Mouse (Mus musculus) hindbrain, embryonic 13.5 days (tissue): Measurements from ENCODE around the gene Mbtd1. TPM values are rescaled to one million over a fixed set of nuclear protein-coding genes. Genes with fewer than 3 reads are reported as not detected.
"Not testable (repeated sequence)": the region's sequence is repeated elsewhere in the genome, so short reads cannot be mapped to it uniquely, and the experiment has no call there.

Experiments
- ATAC-seq: fragments of 200-750 bp; cut with Nextera tagmentation; 2 replicates; pipeline ENCODE4 v1.8.0; 2017; ENCODE audit warnings: moderate TSS enrichment; ENCODE audit not compliant: low FRiP score
- H3K27ac ChIP-seq: fragments of 300-500 bp; sonication (generic); 2 replicates; pipeline ENCODE4 v1.5.1; 2015; ENCODE audit warnings: inconsistent platforms, mild to moderate bottlenecking, moderate library complexity
- H3K27me3 ChIP-seq: fragments of 300-500 bp; sonication (generic); 2 replicates; pipeline ENCODE4 v1.6.1; 2015; ENCODE audit warnings: mild to moderate bottlenecking, inconsistent platforms
- H3K36me3 ChIP-seq: fragments of 300-500 bp; sonication (generic); 2 replicates; pipeline ENCODE4 v1.6.1; 2015; ENCODE audit warnings: mild to moderate bottlenecking, inconsistent platforms
- H3K4me1 ChIP-seq: fragments of 300-500 bp; sonication (generic); replicated peaks from 2 replicates; pipeline ENCODE4 v1.6.1; 2015; ENCODE audit warnings: inconsistent platforms
- H3K4me2 ChIP-seq: fragments of 300-500 bp; sonication (generic); 2 replicates; pipeline ENCODE4 v1.6.1; 2015; ENCODE audit warnings: inconsistent platforms, mild to moderate bottlenecking, moderate library complexity
- H3K4me3 ChIP-seq: fragments of 300-500 bp; sonication (generic); 2 replicates; pipeline ENCODE4 v1.5.1; 2015; ENCODE audit warnings: mild to moderate bottlenecking, inconsistent platforms
- H3K9ac ChIP-seq: fragments of 300-500 bp; sonication (generic); 2 replicates; pipeline ENCODE4 v1.6.1; 2015; ENCODE audit warnings: mild to moderate bottlenecking, inconsistent platforms
- H3K9me3 ChIP-seq: fragments of 300-500 bp; sonication (generic); 2 replicates; pipeline ENCODE4 v1.6.1; 2016; ENCODE audit warnings: inconsistent platforms
- WGBS: fragments of 180-500 bp; shearing (Covaris S2); methylation state at CpG from one replicate; pipeline ENCODE4 v1.1.7; 2015; 5-methylcytosine and 5-hydroxymethylcytosine counted together
- polyA plus RNA-seq: library from polyadenylated mRNA; unstranded; fragments of >200 nt; fragmentation: Nextera tagmentation; extraction: Ambion mirVana; gene quantifications from 2 replicates; pipeline ENCODE4 v1.2.1, GENCODE M21; 2015

Mbtd1 gene
- polyA plus RNA-seq, 1 experiment from 2014 or later: 34.5 TPM

- no peak for ATAC-seq
- peaks cover 8% of the 10 kb centered on the region for H3K36me3 ChIP-seq
- H3K4me1 ChIP-seq: peaks cover 47% of the 10 kb centered on the region
- H3K4me3 ChIP-seq: peak overlapping the region; percentile 97
- H3K9me3 ChIP-seq: no peaks in the 10 kb centered on the region
- H3K4me2 ChIP-seq: peak overlapping the region; percentile 97
- WGBS: 5% methylated on average over 4 of the region's 4 CpGs
- no peaks in the 10 kb centered on the region for H3K27me3 ChIP-seq
- no peak overlapping the region for H3K27ac ChIP-seq
- H3K9ac ChIP-seq: peak overlapping the region; percentile 97
These were observed 1.4 kb downstream of the Mbtd1 start for GRCm38 (mm10) chr11:93887080-93887447.

GRCm38 (mm10) chr11:93897732-93898131 is 12.1 kb downstream of the Mbtd1 start:
- no peak for ATAC-seq
- H3K4me2 ChIP-seq: no peak overlapping the region
- no peaks in the 10 kb centered on the region for H3K4me1 ChIP-seq
- no peaks in the 10 kb centered on the region for H3K27me3 ChIP-seq
- 87% methylated on average over 3 of the region's 3 CpGs for WGBS
- no peak overlapping the region for H3K27ac ChIP-seq
- H3K9ac ChIP-seq: no peak overlapping the region
- H3K4me3 ChIP-seq: no peak overlapping the region
- H3K9me3 ChIP-seq: no peaks in the 10 kb centered on the region
- peaks cover 14% of the 10 kb centered on the region for H3K36me3 ChIP-seq

GRCm38 (mm10) chr11:93906834-93907233 is 21.2 kb downstream of the Mbtd1 start:
- H3K4me3 ChIP-seq: no peak overlapping the region
- H3K4me2 ChIP-seq: no peak overlapping the region
- no peaks in the 10 kb centered on the region for H3K9me3 ChIP-seq
- ATAC-seq: no peak
- no peaks in the 10 kb centered on the region for H3K27me3 ChIP-seq
- peaks cover 59% of the 10 kb centered on the region for H3K36me3 ChIP-seq
- H3K4me1 ChIP-seq: no peaks in the 10 kb centered on the region
- no peak overlapping the region for H3K9ac ChIP-seq
- H3K27ac ChIP-seq: no peak overlapping the region
- WGBS: 97% methylated on average over 3 of the region's 4 CpGs

DNA sequence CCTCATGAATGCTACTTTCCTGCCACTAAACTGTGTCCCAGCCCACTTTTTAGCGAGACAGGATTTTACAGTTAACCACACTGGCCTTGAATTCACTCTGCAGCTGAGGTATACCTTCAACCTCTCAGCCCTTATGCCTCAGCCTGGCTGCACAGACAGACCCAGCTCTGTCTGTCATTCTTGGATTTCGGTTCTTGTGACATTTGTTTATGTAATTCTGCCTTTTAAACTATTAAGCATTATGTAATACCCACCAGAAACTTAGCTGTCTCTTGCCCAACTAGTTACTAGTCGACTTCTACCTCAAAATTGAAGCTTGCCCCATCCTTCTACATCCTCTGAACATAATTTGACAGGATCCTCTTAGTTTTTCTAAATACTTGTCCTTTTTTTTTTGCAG is 22.2 kb downstream of the Mbtd1 start:
- Histone ChIP-seq H3K4me3 (no peak overlapping the region), H3K27ac (no peak overlapping the region), H3K4me1 (no peaks in the 10 kb centered on the region), H3K9ac (no peak overlapping the region), H3K4me2 (no peak overlapping the region), H3K36me3 (peaks cover 60% of the 10 kb centered on the region), H3K27me3 (no peaks in the 10 kb centered on the region), H3K9me3 (no peaks in the 10 kb centered on the region)
- no peak for ATAC-seq
- 92% methylated on average over 3 of the region's 3 CpGs for WGBS

DNA sequence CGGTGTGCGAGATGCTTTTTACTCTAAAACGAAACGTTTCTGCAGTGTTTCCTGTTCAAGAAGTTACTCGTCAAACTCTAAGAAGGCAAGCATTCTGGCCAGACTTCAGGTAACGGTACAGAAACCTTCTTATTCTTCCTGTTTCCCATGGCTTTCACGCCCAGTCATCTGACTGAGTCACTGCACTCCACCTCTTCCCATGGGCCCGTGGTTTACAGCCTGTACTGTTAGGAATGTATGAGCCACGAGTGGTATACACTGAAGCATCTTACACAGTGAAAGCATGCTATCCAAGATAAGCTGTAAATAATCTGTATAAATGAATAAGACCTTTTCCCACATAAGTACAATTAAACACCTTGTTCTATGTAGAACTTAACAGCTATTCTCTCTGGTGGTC is 23.2 kb downstream of the Mbtd1 start:
- WGBS: 95% methylated on average over 9 of the region's 9 CpGs
- Histone ChIP-seq H3K27me3 (no peaks in the 10 kb centered on the region), H3K36me3 (peaks cover 66% of the 10 kb centered on the region), H3K27ac (no peak overlapping the region), H3K9me3 (no peaks in the 10 kb centered on the region), H3K4me1 (no peaks in the 10 kb centered on the region), H3K4me2 (no peak overlapping the region), H3K4me3 (no peak overlapping the region), H3K9ac (no peak overlapping the region)
- no peak for ATAC-seq

- ATAC-seq: no peak
- Histone ChIP-seq H3K9ac (no peak overlapping the region), H3K4me2 (no peak overlapping the region), H3K4me1 (no peaks in the 10 kb centered on the region), H3K27me3 (no peaks in the 10 kb centered on the region), H3K36me3 (peaks cover 69% of the 10 kb centered on the region), H3K4me3 (no peak overlapping the region), H3K9me3 (no peaks in the 10 kb centered on the region), H3K27ac (no peak overlapping the region)
- 96% methylated on average over 3 of the region's 3 CpGs for WGBS
These were observed 26.0 kb downstream of the Mbtd1 start for GRCm38 (mm10) chr11:93911603-93912002.

DNA sequence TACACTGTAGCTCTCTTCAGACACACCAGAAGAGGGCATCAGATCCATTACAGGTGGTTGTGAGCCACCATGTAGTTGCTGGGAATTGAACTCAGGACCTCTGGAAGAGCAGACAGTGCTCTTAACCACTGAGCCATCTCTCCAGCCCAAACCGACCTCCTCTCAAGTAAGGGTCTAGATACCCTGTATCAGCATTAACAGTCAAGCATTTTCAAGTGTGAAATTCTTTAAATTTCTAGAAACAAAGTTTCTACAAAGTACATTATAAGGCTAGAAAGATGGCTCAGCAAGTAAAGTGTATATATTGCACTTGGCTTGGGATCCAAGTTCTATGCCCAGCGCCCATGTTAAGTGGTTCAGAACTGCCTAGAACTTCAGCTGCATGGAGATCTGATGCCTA is 29.4 kb downstream of the Mbtd1 start:
- H3K27ac ChIP-seq, H3K9me3 ChIP-seq, ATAC-seq, H3K4me2 ChIP-seq, H3K27me3 ChIP-seq, H3K4me3 ChIP-seq, H3K4me1 ChIP-seq, H3K9ac ChIP-seq: not testable (repeated sequence)
- WGBS: 96% methylated on average over 2 of the region's 2 CpGs
- peaks cover 75% of the 10 kb centered on the region for H3K36me3 ChIP-seq

DNA sequence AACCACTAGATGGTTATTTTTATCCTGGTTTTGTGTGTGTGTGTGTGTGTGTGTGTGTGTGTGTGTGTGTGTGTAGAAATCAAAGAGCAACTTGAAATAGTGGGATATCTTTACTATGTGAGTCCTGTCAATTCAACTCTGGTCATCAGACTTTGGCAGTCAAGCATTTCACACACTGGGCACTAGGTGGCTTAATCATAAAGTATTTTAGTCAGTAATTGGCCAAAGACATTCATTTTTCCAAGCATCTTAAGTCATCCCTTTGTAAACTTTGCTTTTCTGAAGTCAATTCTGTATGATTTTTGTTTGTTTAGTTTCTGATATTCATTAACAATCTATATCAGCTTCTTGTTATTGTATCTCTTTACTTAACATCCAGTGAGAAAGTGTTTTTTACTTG is 43.5 kb downstream of the Mbtd1 start:
- H3K9me3 ChIP-seq: no peaks in the 10 kb centered on the region
- no peak overlapping the region for H3K4me2 ChIP-seq
- H3K27me3 ChIP-seq: no peaks in the 10 kb centered on the region
- no peak for ATAC-seq
- peaks cover 77% of the 10 kb centered on the region for H3K36me3 ChIP-seq
- no peaks in the 10 kb centered on the region for H3K4me1 ChIP-seq
- H3K27ac ChIP-seq: no peak overlapping the region
- H3K9ac ChIP-seq: no peak overlapping the region
- no peak overlapping the region for H3K4me3 ChIP-seq

DNA sequence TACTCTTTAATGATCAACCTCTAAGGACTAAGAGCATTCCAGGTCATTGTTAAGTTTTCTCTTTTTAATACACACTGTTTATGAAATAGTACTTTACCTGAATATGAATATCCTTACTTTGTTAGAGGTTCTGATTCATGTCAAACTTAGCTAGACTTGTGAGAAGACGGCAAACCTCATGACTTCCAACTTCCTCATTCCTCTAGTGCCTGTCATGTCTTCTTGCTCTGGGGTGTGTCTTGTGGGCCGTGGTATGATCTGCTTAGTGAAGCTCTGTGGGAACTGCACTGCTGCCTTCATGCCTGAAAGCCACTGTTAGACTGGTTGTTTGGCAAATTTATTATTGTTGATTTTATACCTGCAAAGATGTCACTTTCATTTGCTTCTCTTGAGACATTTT is 55.3 kb downstream of the Mbtd1 start:
- H3K27me3 ChIP-seq: no peaks in the 10 kb centered on the region
- H3K9me3 ChIP-seq: no peaks in the 10 kb centered on the region
- ATAC-seq: no peak
- no peak overlapping the region for H3K4me2 ChIP-seq
- WGBS: 88% methylated on average over 2 of the region's 2 CpGs
- no peak overlapping the region for H3K9ac ChIP-seq
- H3K36me3 ChIP-seq: peaks cover 44% of the 10 kb centered on the region
- no peak overlapping the region for H3K27ac ChIP-seq
- no peaks in the 10 kb centered on the region for H3K4me1 ChIP-seq
- no peak overlapping the region for H3K4me3 ChIP-seq

- Histone ChIP-seq H3K4me2 (no peak overlapping the region), H3K9me3 (no peaks in the 10 kb centered on the region), H3K9ac (no peak overlapping the region), H3K4me3 (no peak overlapping the region), H3K4me1 (no peaks in the 10 kb centered on the region), H3K27ac (no peak overlapping the region), H3K27me3 (no peaks in the 10 kb centered on the region), H3K36me3 (peaks cover 42% of the 10 kb centered on the region)
- 81% methylated on average over 3 of the region's 3 CpGs for WGBS
- ATAC-seq: no peak
These were observed 59.3 kb downstream of the Mbtd1 start for GRCm38 (mm10) chr11:93944986-93945385.

DNA sequence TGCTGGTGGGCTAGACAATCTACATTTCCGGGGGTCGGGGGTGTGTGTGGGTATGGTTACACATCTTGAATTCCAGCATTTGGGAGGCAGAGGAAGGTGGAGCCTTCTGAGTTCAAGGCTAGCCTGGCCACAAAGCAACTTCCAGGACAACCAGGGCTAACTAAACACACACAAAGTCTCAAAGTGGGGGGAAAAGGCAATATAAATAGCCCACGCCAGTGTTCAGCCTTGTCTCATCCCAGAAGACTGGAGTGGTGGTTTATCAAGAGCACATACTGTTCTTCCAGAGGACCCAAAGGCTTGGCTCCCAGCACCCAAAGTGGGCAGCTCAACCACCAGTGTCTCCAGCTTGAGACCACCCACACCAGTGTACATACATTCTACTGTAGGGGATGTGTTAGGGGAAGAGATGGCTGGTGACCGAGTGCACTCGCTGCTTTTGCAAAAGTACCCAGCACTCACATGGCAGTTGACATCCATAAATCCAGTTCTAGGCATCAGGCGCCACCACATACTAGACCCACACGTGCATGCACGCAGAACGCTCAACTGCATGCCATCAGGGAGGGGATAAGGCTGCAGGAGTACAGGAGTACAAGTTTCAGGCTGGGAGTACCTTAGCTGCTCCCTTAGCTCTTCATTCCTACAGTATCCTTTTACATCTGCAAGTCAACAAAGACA is 63.4 kb downstream of the Mbtd1 start:
- Histone ChIP-seq H3K4me1 (peaks cover 22% of the 10 kb centered on the region), H3K9ac (no peak overlapping the region), H3K4me3 (no peak overlapping the region), H3K27ac (no peak overlapping the region), H3K4me2 (no peak overlapping the region), H3K27me3 (no peaks in the 10 kb centered on the region), H3K9me3 (no peaks in the 10 kb centered on the region), H3K36me3 (peaks cover 60% of the 10 kb centered on the region)
- WGBS: 92% methylated on average over 9 of the region's 9 CpGs
- ATAC-seq: no peak

DNA sequence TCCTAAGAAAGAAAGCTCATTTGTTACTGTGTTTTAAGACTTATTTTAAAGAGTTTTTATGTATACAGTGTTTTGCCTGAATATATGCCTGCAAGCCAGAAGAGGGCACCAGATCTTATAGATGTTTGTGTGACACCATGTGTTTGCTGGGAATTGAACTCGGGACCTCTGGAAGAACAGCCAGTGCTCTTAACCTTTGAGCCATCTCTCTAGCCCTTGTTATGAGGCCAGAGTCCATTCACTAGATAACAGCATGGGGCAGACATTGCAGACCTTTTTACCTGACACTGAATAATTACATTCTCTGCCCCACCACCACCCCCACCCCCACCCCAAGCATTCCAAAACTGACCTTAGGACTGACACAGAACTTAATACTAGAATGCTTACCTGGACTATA is 64.4 kb downstream of the Mbtd1 start:
- WGBS: 78% methylated on average over 1 of the region's 1 CpGs
- Histone ChIP-seq H3K36me3 (peaks cover 60% of the 10 kb centered on the region), H3K4me2 (no peak overlapping the region), H3K9me3 (no peaks in the 10 kb centered on the region), H3K4me3 (no peak overlapping the region), H3K9ac (no peak overlapping the region), H3K4me1 (peaks cover 29% of the 10 kb centered on the region), H3K27ac (no peak overlapping the region), H3K27me3 (no peaks in the 10 kb centered on the region)
- no peak for ATAC-seq

DNA sequence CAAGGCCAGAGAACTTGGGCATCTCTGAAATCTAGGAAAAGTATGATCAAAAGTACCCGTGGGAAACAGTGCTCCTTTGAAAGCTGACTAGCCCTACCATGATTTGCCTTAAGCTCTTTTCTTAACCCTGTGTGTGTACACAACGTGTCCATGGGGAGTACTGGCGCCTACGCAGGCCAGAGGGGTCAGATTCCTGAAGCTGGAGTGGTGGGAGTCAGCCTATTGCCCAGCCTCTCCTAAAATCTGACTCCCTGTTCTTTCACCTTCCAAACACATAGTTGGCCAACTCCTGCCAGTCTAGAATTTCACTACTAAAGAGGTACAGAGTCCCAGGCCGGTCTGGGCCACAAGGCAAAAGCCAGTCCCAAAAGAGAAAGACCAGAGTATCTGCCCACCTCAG is 66.7 kb downstream of the Mbtd1 start:
- Histone ChIP-seq H3K9ac (no peak overlapping the region), H3K9me3 (no peaks in the 10 kb centered on the region), H3K4me3 (no peak overlapping the region), H3K4me1 (peaks cover 41% of the 10 kb centered on the region), H3K27ac (no peak overlapping the region), H3K4me2 (no peak overlapping the region), H3K36me3 (peaks cover 56% of the 10 kb centered on the region), H3K27me3 (no peaks in the 10 kb centered on the region)
- no peak for ATAC-seq
- 66% methylated on average over 5 of the region's 5 CpGs for WGBS
